Mouse (Mus musculus) c-Kit-positive CD71-negative TER-119-negative erythroid progenitor cells, embryonic 14.5 days (primary cell): ENCODE measurements around the gene Cfdp1.
A peak's percentile ranks its signal among the peaks of the same experiment; 100 is the strongest.
"Not testable (repeated sequence)": the region's sequence is repeated elsewhere in the genome, so short reads cannot be mapped to it uniquely, and the experiment has no call there.

Experiments used
- DNase-seq: peaks from one replicate; pipeline ENCODE4 v3.0.0-alpha.2; 2013; ENCODE audit warnings: low read depth

Gene Cfdp1

GRCm38 (mm10) chr8:111855977-111856376 lies 1.9 kb upstream of the Cfdp1 start:
- no peak for DNase-seq

- not testable (repeated sequence) for DNase-seq
Measured at GRCm38 (mm10) chr8:111853219-111853618, 872 bp downstream of the Cfdp1 start.

DNA sequence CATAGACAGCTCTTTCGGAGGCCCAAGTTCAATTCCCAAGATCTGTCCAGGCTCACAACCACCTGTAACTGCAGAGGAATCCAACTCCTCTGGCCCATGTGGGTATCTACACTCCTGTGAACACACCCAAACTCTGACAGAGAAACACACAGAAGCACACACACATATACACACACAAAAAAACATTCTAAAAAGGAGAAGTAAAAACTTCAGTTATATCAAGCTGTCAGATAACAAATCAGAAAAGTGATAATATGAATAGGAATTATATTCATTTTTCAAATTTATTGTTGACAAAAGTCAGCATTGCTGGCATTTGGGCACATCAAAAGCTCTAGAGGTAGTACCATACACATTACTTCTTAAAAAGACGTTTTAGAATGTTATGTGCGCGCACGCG lies 7.3 kb downstream of the Cfdp1 start:
- DNase-seq = no peak

- no peak for DNase-seq
Measured at GRCm38 (mm10) chr8:111835540-111835939, 18.6 kb downstream of the Cfdp1 start.

DNA sequence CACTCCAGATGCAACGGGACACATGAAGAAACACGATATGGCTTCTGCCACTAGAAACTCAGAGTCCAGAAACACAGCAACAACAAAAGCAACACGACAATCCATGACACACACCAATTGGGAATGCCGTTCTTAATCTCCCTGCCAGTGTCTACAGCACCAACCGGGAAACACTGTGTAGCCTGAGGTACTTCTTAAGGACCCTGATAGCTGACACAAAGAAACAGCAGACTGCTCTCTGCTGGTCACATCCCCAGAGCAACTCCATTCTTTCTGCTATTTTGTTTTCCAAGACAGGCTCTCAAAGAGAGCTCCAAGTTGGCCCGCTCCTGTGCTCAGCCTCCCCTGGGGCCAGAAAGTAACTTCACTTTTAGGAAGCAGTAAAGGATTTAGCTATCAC lies 20.1 kb downstream of the Cfdp1 start:
- no peak for DNase-seq

DNA sequence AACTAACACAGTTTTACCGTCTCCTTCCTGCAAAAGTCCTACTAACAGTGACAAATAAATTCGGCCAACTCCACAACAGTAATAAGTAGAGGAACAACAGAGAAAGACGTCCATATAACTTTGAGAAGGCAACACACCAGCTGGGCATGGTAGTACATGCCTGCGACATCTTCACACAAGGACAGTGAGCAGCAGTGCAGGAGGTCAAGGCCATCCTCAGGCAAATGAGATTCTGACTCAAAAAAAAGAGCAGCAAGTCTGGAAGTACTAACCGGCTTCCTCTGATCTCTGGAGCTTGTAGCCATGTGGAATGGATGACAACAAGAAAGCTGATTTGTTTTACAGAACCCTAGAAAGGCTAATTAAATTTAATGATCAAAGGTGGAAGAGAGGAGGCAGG lies 21.1 kb downstream of the Cfdp1 start:
- DNase-seq = no peak

DNA sequence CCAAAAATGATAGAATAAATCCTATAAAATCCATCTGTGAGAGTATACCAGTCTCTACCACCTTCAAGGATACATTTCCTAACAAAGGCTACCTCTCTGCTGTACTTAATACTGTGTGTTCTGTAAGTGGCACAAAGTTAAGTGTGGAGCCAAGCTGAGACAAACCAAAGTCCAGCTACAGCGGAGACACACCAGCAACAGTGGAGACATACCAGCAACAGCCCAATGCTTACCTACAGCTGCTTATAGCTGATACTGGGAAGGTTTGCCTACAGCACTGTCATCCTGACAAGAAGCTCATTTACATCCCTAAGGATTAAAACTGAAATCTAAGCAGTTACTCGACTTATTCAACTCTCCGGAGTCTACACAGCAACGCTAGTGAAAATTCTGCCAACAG lies 22.1 kb downstream of the Cfdp1 start:
- no peak for DNase-seq

- no peak for DNase-seq
Measured at GRCm38 (mm10) chr8:111828595-111828994, 25.5 kb downstream of the Cfdp1 start.

- DNase-seq = no peak
Measured at GRCm38 (mm10) chr8:111825219-111825618, 28.9 kb downstream of the Cfdp1 start.

GRCm38 (mm10) chr8:111824334-111824733 lies 29.8 kb downstream of the Cfdp1 start:
- no peak for DNase-seq

GRCm38 (mm10) chr8:111821199-111821598 lies 32.9 kb downstream of the Cfdp1 start:
- peak; percentile 59 for DNase-seq

DNA sequence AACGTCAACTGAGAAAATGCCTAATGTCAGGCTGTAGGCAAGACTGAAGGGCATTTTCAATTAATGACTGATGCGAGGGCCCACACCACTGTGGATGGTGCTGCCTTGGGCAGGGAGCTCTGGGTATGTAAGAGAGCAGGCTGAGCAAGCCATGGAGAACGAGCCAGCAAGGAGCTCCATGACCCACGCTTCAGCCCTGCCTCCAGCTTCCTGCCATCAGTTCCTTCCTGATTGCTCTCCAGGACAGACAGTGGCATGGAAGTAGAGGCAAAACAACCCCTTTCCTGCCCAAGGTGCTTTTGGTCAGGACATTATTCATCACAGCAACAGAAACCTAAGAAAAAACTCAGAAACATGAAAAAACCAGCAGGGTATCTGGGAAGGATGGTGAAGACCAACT lies 33.4 kb downstream of the Cfdp1 start:
- no peak for DNase-seq

GRCm38 (mm10) chr8:111820018-111820417 lies 34.1 kb downstream of the Cfdp1 start:
- DNase-seq = no peak

DNA sequence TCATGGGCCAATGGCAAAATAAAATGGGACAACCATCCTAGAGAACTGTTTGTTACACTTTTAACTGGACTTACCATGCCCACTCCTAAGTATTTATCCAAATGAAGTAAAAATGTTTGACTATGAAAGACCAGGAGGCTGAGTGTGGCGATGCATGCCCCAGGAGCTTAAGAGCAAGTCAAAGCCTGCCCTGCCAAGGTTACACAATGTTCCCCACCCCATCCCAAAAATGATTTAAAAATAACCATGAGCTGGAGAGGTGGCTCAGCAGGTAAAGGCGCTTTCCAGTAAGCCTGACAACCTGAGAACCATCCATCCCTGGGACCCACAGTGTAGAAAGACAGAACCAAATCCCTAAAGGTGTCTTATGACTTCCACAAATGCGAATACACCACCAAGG lies 35.5 kb downstream of the Cfdp1 start:
- no peak for DNase-seq

GRCm38 (mm10) chr8:111815078-111815477 lies 39.0 kb downstream of the Cfdp1 start:
- DNase-seq = no peak

DNA sequence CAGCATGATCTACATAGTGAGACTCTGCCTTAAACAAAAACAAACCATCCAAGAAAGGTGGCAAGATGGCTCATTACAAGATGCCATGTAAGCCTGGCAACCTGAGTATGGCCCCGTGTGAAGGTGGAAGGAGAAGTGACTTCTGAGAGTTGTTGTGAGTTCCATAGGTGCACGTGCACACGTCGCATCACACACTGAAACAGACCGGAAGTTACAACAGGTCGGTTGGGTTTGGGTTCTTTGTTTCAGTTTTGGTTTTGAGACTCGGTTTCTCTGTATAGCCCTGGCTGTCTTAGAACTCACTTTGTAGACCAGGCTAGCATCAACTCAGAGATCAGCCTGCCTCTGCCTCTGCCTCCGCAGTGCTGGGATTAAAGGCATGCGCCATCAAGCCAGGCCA lies 40.3 kb downstream of the Cfdp1 start:
- DNase-seq = no peak

GRCm38 (mm10) chr8:111812835-111813234 lies 41.3 kb downstream of the Cfdp1 start:
- DNase-seq = no peak

DNA sequence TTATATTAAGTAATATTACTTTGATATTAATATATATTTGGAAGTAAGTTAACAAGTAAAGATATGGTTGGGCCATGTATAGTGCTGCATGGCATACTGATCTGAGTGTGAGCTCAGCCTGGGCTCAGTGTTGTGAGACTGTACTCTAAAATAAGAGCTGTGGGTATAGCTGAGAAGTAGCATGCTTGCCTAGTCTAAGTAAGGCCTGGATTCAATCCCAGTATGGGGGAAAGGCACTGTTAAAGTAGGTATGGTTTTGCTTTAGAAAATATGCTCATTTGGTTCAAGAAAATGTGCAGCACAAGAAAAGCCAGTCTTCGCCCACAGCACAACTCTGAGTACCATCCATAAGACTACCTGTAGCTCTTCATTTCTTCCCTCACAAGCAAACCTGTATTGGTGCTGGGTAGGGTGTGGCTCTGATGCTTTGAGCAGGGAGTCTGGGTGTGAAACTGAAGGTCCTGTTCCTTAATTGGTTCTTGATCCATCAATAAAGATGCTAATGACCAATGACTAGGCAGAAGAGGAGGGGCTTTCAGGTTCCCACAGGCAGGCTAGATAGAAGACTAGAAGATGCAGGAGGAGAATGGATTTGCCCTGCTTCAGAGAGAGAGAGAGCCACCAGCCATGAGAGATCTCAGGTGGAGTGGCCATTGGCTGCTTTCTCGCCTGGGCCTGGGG lies 43.3 kb downstream of the Cfdp1 start:
- DNase-seq = no peak

DNA sequence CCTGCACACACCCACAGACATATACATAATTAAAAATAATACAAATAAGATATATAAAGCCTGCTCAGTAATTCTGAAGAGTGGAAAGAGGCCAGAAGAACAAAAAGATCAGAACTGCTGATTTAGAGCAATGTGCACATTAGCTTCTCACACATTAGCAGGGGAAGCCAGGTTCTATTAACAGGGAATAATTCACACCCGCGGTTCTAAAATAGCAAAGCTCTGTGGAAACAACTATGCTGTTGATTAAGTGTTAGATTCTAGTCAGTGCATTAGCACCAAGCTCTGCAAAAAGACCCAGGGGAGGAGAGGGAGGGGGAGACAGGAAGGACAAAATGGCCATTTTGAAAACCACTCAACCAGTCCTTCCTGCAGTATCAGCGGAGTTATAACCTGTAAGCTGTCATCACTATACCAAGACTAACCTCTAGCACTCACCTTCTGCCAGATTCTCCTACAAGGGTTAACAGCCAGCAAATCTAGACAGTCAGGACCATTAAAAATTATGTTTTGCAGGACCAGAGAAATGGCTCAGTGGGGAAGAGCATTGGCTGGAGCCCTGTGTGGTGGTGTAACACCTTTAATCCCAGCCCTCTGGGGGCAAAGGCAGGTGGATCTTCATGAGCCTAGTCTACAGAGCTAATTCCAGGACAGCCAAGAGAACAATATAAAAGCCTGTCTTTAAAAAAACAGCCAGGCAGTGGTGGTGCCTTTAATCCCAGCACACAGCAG lies 45.0 kb downstream of the Cfdp1 start:
- no peak for DNase-seq

DNA sequence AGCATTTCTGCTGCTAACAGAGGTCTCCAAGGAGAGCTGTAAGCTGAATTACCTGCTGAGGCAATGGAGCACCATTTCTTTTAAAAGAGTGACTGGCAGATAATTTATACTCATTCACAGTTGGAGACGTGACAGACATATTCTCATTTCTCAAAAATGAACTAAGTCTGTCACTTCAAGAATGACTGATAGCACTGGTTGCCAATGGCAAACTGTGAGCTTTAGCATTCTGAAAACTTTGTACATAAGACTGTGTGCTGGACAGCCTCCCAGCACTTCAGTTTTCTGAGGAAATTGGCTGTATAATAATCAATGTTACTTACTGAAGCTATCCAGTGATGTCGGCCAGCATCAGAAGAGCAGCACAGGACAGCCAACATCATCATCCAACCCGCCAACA lies 46.1 kb downstream of the Cfdp1 start:
- no peak for DNase-seq

DNA sequence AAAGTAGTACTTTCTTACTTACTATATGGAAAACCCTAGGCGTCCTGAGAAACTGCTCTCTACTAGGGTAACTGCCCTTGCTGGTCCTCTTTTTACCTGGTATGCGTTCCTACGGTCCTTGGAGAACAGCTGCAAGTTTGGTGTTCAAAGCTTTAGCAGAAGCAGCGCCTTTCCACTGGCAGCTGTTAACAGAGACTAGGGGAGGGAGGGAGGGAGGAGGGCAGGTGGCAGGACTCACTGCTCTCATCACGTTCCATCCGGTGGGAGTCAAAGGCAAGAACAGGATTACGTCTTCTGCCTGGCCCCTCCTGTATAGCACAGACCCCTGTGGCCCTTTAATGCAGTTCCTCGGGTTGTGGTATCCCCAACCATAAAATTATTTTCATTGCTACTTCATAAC lies 50.7 kb downstream of the Cfdp1 start:
- DNase-seq = no peak

DNA sequence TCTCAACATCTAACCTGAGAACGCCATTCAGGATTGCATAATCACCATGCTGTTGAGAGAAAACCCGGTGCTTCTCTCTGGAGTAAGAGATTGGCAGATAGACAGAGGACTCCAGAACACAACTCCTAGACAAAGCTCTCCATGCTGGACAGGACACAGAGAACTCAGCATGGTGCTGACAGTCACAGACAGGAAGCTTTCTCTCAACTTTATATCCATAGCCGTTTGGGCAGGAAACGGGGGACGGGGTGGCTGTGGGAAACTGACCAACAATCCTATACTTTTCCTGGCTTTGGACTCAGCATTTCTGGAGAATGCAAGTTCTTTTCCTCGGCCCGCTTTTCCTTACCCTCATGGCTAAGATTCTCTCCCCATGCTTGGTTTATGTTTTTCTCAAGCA lies 51.8 kb downstream of the Cfdp1 start:
- no peak for DNase-seq

GRCm38 (mm10) chr8:111801456-111801855 lies 52.6 kb downstream of the Cfdp1 start:
- DNase-seq = no peak

DNA sequence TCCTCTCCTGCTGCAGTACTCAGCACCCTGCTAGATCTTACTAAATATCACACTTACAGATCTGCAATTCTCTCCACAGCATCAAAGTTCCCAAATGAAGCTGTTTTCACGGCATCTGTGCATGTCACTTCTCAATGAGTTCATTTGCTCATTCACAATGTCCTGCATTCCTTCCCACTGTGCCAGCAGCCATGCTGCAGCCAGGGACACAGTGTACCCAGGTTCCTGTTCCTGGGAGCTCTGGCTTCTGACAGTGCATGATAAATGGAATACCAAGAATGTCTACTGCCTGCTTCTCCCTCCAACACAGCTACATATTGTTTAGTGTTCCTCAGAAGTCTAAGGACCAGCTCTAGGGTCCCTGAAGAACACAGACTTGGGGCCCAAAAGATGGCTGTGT lies 57.6 kb downstream of the Cfdp1 start:
- no peak for DNase-seq
